Mouse (Mus musculus): Measurements from ENCODE around the gene Fn3k.

DNA sequence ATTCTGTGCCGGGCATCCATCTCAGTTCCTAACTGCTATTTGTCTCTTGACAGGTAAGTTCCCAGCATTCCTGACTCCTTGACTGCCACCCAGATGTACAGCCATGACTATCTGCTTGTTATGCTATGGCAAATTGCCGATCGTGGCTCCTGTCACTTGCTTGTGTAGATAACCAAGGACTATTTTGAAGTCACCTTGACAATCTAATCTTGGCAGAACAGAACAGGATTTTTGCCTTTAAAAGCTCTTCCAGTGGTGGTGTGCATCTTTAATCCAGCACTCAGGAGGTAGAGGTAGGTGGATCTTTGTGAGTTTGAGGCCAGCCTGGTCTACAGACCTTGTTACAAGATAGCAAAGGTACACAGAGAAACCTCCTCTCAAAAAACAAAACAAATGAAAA is 42.3 kb upstream of the Fn3k start:
- TF ChIP-seq CTCF (IDR thresholded peaks at IDR 0.05; ENCODE audit: low read depth, low read length) (no peak), POLR2A (IDR thresholded peaks at IDR 0.05; ENCODE audit: extremely low read depth, insufficient read depth, low read length) (no peak)
